Mouse (Mus musculus) erythroblast, embryonic 14.5 days (primary cell): Measurements from ENCODE around the gene Lyve1.

ENCODE experiments used
- GATA1 ChIP-seq: IDR thresholded peaks from 2 replicates; pipeline ENCODE4 v1.6.1; 2012; ENCODE audit warnings: low read length, inconsistent platforms, mixed read lengths
- TAL1 ChIP-seq: IDR thresholded peaks from 3 replicates; pipeline ENCODE4 v1.6.1; 2012; ENCODE audit warnings: low read length, inconsistent platforms, mixed read lengths

GRCm38 (mm10) chr7:110801028-110801427 lies 62.0 kb downstream of the Lyve1 start:
- TF ChIP-seq GATA1 (no peak), TAL1 (no peak)
